Mouse (Mus musculus) neural tube, embryonic 13.5 days (tissue): Measurements from ENCODE around the gene Muc20. TPM values are rescaled to one million over a fixed set of nuclear protein-coding genes. Genes with fewer than 3 reads are reported as not detected.
A peak's percentile ranks its signal among the peaks of the same experiment; 100 is the strongest.

Experiments
- ATAC-seq: fragments of 200-750 bp; cut with Nextera tagmentation; 2 replicates; pipeline ENCODE4 v1.8.0; 2017; ENCODE audit warnings: low read depth, mild to moderate bottlenecking, moderate TSS enrichment, moderate library complexity
- H3K27ac ChIP-seq: fragments of 300-500 bp; sonication (generic); replicated peaks from 2 replicates; pipeline ENCODE4 v1.5.1; 2015; ENCODE audit warnings: moderate library complexity, mild to moderate bottlenecking, inconsistent platforms
- H3K27me3 ChIP-seq: fragments of 300-500 bp; sonication (generic); 2 replicates; pipeline ENCODE4 v1.6.1; 2015; ENCODE audit warnings: mild to moderate bottlenecking, inconsistent platforms
- H3K36me3 ChIP-seq: fragments of 300-500 bp; sonication (generic); 2 replicates; pipeline ENCODE4 v1.6.1; 2015; ENCODE audit warnings: mild to moderate bottlenecking, inconsistent platforms
- H3K4me1 ChIP-seq: fragments of 300-500 bp; sonication (generic); replicated peaks from 2 replicates; pipeline ENCODE4 v1.6.1; 2015; ENCODE audit warnings: inconsistent platforms
- H3K4me2 ChIP-seq: fragments of 300-500 bp; sonication (generic); 2 replicates; pipeline ENCODE4 v1.6.1; 2015; ENCODE audit warnings: inconsistent platforms, mild to moderate bottlenecking, moderate library complexity
- H3K4me3 ChIP-seq: fragments of 300-500 bp; sonication (generic); 2 replicates; pipeline ENCODE4 v1.5.1; 2015; ENCODE audit warnings: mild to moderate bottlenecking, inconsistent platforms
- H3K9ac ChIP-seq: fragments of 300-500 bp; sonication (generic); 2 replicates; pipeline ENCODE4 v1.6.1; 2015; ENCODE audit warnings: moderate library complexity, mild to moderate bottlenecking, inconsistent platforms
- H3K9me3 ChIP-seq: fragments of 300-500 bp; sonication (generic); 2 replicates; pipeline ENCODE4 v1.6.1; 2016; ENCODE audit warnings: inconsistent platforms
- WGBS: fragments of 180-500 bp; shearing (Covaris S2); methylation state at CpG from one replicate; pipeline ENCODE4 v1.1.7; 2015; 5-methylcytosine and 5-hydroxymethylcytosine counted together
- polyA plus RNA-seq: library from polyadenylated mRNA; unstranded; fragments of >200 nt; fragmentation: Nextera tagmentation; extraction: Ambion mirVana; gene quantifications from 2 replicates; pipeline ENCODE4 v1.2.1, GENCODE M21; 2015

The Muc20 gene
- polyA plus RNA-seq, 1 experiment from 2014 or later = not detected

GRCm38 (mm10) chr16:32814539-32814938 is 17.3 kb upstream of the Muc20 start:
- Histone ChIP-seq H3K9ac (0 out of 2 replicates have a peak overlapping the region, but pooled peaks have one; percentile 31), H3K9me3 (no peaks in the 10 kb centered on the region), H3K4me3 (peak overlapping the region; percentile 25), H3K27ac (no peak overlapping the region), H3K4me2 (peak overlapping the region; percentile 52), H3K4me1 (peaks cover 17% of the 10 kb centered on the region), H3K27me3 (peaks cover 5% of the 10 kb centered on the region; the same call in 1 of the 2 replicates), H3K36me3 (no peaks in the 10 kb centered on the region)
- peak; percentile 41; the same call in 1 of the 2 replicates for ATAC-seq
- 21% methylated on average over 14 of the region's 14 CpGs for WGBS

GRCm38 (mm10) chr16:32813771-32814170 is 16.5 kb upstream of the Muc20 start:
- 75% methylated on average over 3 of the region's 3 CpGs for WGBS
- peaks cover 17% of the 10 kb centered on the region for H3K4me1 ChIP-seq
- no peak overlapping the region for H3K27ac ChIP-seq
- H3K9ac ChIP-seq = no peak overlapping the region
- H3K4me3 ChIP-seq = no peak overlapping the region
- H3K4me2 ChIP-seq = no peak overlapping the region
- H3K27me3 ChIP-seq = peaks cover 5% of the 10 kb centered on the region; the same call in 1 of the 2 replicates
- H3K9me3 ChIP-seq = no peaks in the 10 kb centered on the region
- no peak for ATAC-seq
- no peaks in the 10 kb centered on the region for H3K36me3 ChIP-seq

- Histone ChIP-seq H3K27me3 (peaks cover 5% of the 10 kb centered on the region; the same call in 1 of the 2 replicates), H3K9ac (no peak overlapping the region), H3K4me3 (no peak overlapping the region), H3K4me2 (peak overlapping the region; percentile 25), H3K9me3 (no peaks in the 10 kb centered on the region), H3K36me3 (no peaks in the 10 kb centered on the region), H3K4me1 (peaks cover 17% of the 10 kb centered on the region), H3K27ac (no peak overlapping the region)
- ATAC-seq = no peak
- 47% methylated on average over 9 of the region's 9 CpGs for WGBS
These were observed 16.1 kb upstream of the Muc20 start for GRCm38 (mm10) chr16:32813362-32813761.

GRCm38 (mm10) chr16:32812888-32813361 is 15.7 kb upstream of the Muc20 start:
- H3K4me2 ChIP-seq = peak overlapping the region; percentile 25
- peak; percentile 56; the same call in 1 of the 2 replicates for ATAC-seq
- H3K27ac ChIP-seq = no peak overlapping the region
- 3% methylated on average over 9 of the region's 9 CpGs for WGBS
- no peaks in the 10 kb centered on the region for H3K36me3 ChIP-seq
- peaks cover 5% of the 10 kb centered on the region; the same call in 1 of the 2 replicates for H3K27me3 ChIP-seq
- no peak overlapping the region for H3K9ac ChIP-seq
- H3K9me3 ChIP-seq = no peaks in the 10 kb centered on the region
- H3K4me1 ChIP-seq = peaks cover 17% of the 10 kb centered on the region
- H3K4me3 ChIP-seq = no peak overlapping the region

- H3K36me3 ChIP-seq = no peaks in the 10 kb centered on the region
- peaks cover 5% of the 10 kb centered on the region; the same call in 1 of the 2 replicates for H3K27me3 ChIP-seq
- 83% methylated on average over 4 of the region's 4 CpGs for WGBS
- H3K9ac ChIP-seq = no peak within 1 kb of the TSS
- H3K27ac ChIP-seq = no peak within 1 kb of the TSS
- no peak within 1 kb of the TSS for H3K4me2 ChIP-seq
- no peak for ATAC-seq
- H3K9me3 ChIP-seq = no peaks in the 10 kb centered on the region
- peaks cover 18% of the 10 kb centered on the region for H3K4me1 ChIP-seq
- no peak within 1 kb of the TSS for H3K4me3 ChIP-seq
These were observed 13.1 kb upstream of the Muc20 start, which contains the start of gene Smbd1 for GRCm38 (mm10) chr16:32810321-32810720. TSS of gene Smbd1 (minus strand) at chr16:32810477.

GRCm38 (mm10) chr16:32807408-32808185 is 10.4 kb upstream of the Muc20 start:
- Histone ChIP-seq H3K4me2 (no peak overlapping the region), H3K27ac (no peak overlapping the region), H3K36me3 (no peaks in the 10 kb centered on the region), H3K9ac (no peak overlapping the region), H3K4me1 (peaks cover 15% of the 10 kb centered on the region), H3K9me3 (no peaks in the 10 kb centered on the region), H3K4me3 (no peak overlapping the region), H3K27me3 (no peaks in the 10 kb centered on the region; the same call in 1 of the 2 replicates)
- WGBS = 67% methylated on average over 8 of the region's 8 CpGs
- ATAC-seq = no peak

GRCm38 (mm10) chr16:32805151-32805550 is 7.9 kb upstream of the Muc20 start:
- ATAC-seq = no peak
- WGBS = 84% methylated on average over 7 of the region's 7 CpGs
- no peak overlapping the region for H3K4me2 ChIP-seq

GRCm38 (mm10) chr16:32803901-32804300 is 6.7 kb upstream of the Muc20 start:
- peaks cover 18% of the 10 kb centered on the region for H3K4me1 ChIP-seq
- H3K27ac ChIP-seq = no peak overlapping the region
- no peaks in the 10 kb centered on the region for H3K27me3 ChIP-seq
- H3K4me3 ChIP-seq = no peak overlapping the region
- WGBS = 40% methylated on average over 5 of the region's 5 CpGs
- H3K9ac ChIP-seq = no peak overlapping the region
- H3K9me3 ChIP-seq = no peaks in the 10 kb centered on the region
- H3K36me3 ChIP-seq = no peaks in the 10 kb centered on the region
- H3K4me2 ChIP-seq = no peak overlapping the region
- ATAC-seq = no peak

More at GRCm38 (mm10) chr16:32805151-32805550, 7.9 kb upstream of the Muc20 start:
- Histone ChIP-seq H3K27me3 (no peaks in the 10 kb centered on the region), H3K36me3 (no peaks in the 10 kb centered on the region), H3K9me3 (no peaks in the 10 kb centered on the region), H3K4me3 (no peak overlapping the region), H3K27ac (no peak overlapping the region), H3K4me1 (peaks cover 18% of the 10 kb centered on the region), H3K9ac (no peak overlapping the region)

- Histone ChIP-seq H3K27me3 (no peaks in the 10 kb centered on the region), H3K4me2 (no peak overlapping the region), H3K4me3 (no peak overlapping the region), H3K27ac (peak overlapping the region; percentile 61), H3K9ac (no peak overlapping the region), H3K9me3 (no peaks in the 10 kb centered on the region), H3K36me3 (no peaks in the 10 kb centered on the region), H3K4me1 (peaks cover 18% of the 10 kb centered on the region)
- peak; percentile 68 for ATAC-seq
- 42% methylated on average over 6 of the region's 6 CpGs for WGBS
These were observed 6.1 kb upstream of the Muc20 start for GRCm38 (mm10) chr16:32803252-32803853.

- H3K9ac ChIP-seq = no peak overlapping the region
- H3K4me1 ChIP-seq = 0 out of 2 replicates have a peak, but pooled peaks cover 5% of the 10 kb centered on the region
- no peak overlapping the region for H3K27ac ChIP-seq
- H3K4me2 ChIP-seq = no peak overlapping the region
- ATAC-seq = peak; percentile 47; the same call in 1 of the 2 replicates
- no peak overlapping the region for H3K4me3 ChIP-seq
- no peaks in the 10 kb centered on the region for H3K27me3 ChIP-seq
- H3K9me3 ChIP-seq = no peaks in the 10 kb centered on the region
- 64% methylated on average over 14 of the region's 14 CpGs for WGBS
- H3K36me3 ChIP-seq = no peaks in the 10 kb centered on the region
These were observed 384 bp downstream of the Muc20 start for GRCm38 (mm10) chr16:32796676-32797425.

- Histone ChIP-seq H3K27ac (no peak overlapping the region), H3K4me1 (0 out of 2 replicates have a peak, but pooled peaks cover 5% of the 10 kb centered on the region), H3K9ac (no peak overlapping the region), H3K9me3 (no peaks in the 10 kb centered on the region), H3K4me2 (no peak overlapping the region), H3K36me3 (no peaks in the 10 kb centered on the region), H3K4me3 (no peak overlapping the region), H3K27me3 (no peaks in the 10 kb centered on the region)
- WGBS = 91% methylated on average over 1 of the region's 1 CpGs
- ATAC-seq = no peak
These were observed 2.1 kb downstream of the Muc20 start for GRCm38 (mm10) chr16:32795177-32795576.
